Mouse (Mus musculus): Measurements from ENCODE around the gene Kcnk3.

Gene Kcnk3

DNA sequence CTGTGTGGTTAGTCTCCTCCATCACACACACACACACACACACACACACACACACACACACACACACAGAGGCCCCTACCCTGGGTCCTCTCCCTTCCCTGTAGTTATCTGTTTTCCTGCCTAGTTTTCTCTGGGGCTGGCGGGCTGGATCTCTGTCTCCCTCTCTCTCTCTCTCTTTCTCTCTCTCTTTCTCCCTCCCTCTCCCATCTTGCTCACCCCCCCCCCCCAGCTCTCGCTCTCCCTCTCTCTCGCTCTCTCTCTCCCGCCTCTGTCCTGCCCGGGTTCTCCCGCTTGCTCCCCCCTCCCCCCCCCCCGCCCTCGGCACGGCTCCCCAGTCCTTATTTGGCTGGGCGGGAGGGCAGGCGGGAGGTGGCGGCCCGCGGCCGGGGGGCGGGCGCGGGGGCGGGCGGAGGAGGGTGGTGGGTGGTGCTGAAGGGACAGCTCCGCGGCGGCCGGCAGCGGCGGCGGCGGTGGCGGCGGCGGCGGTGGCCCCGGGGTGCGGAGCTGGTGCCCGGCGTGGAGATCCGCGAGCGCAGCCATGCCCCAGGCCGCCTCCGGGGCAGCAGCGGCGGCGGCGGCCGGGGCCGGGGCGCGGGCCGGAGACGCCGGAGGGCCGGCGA, at the start of gene Kcnk3:
Kcnk3 (plus strand) TSS at position 490 of the 620 bp plus-strand sequence.
- Histone ChIP-seq H3K9me3 (ENCODE audit: low read length) (no peaks in the 10 kb centered on the region), H3K36me3 (ENCODE audit: insufficient read depth, low read length) (no peaks in the 10 kb centered on the region), H3K4me1 (replicated peaks; ENCODE audit: low read depth, low read length) (peaks cover 6% of the 10 kb centered on the region), H3K4me3 (replicated peaks; ENCODE audit: low read length) (peak within 1 kb of the TSS; percentile 80), H3K27me3 (ENCODE audit: insufficient read depth, low read length) (peaks cover 83% of the 10 kb centered on the region)
- TF ChIP-seq NANOG (IDR thresholded peaks at IDR 0.05; ENCODE audit: borderline replicate concordance, low read length) (no peak), POU5F1 (IDR thresholded peaks at IDR 0.05; ENCODE audit: borderline replicate concordance, low read length) (no peak), CTCF (conservative IDR thresholded peaks at IDR 0.05; ENCODE audit: low read length) (no peak)

DNA sequence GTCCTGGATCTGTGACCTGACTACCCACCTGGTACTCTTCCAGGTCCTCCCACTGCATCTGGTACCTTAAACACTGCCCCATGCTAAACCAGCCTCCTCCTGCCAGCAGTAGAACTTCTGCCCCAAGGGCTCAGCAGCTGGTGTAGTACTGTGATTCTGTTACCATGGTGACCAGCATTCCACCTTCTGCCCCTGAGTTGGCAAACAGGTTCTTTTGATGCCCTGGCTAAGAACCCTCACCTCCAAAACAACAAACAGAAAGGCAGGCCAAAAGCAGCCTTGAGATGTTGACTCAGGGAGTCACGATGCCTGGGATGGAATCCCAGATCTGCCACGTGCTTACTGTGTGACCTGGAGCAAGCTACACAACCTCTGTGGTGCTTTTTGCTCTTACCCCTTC, 42.3 kb upstream of the Kcnk3 start, which contains the start of gene Cib4:
Cib4 (minus strand) TSS at position 139 of the 400 bp plus-strand sequence.
- TF ChIP-seq NANOG (IDR thresholded peaks at IDR 0.05; ENCODE audit: borderline replicate concordance, low read length), result no peak
- no peak for TF ChIP-seq POU5F1 (IDR thresholded peaks at IDR 0.05; ENCODE audit: borderline replicate concordance, low read length)
- TF ChIP-seq CTCF (conservative IDR thresholded peaks at IDR 0.05; ENCODE audit: low read length), result no peak
- H3K9me3 ChIP-seq (ENCODE audit: low read length), result no peaks in the 10 kb centered on the region
- H3K4me3 ChIP-seq (replicated peaks; ENCODE audit: low read length), result no peak within 1 kb of the TSS
- peaks cover 19% of the 10 kb centered on the region; the same call in 1 of the 2 replicates for H3K27me3 ChIP-seq (ENCODE audit: insufficient read depth, low read length)
- no peaks in the 10 kb centered on the region for H3K36me3 ChIP-seq (ENCODE audit: insufficient read depth, low read length)
- H3K4me1 ChIP-seq (replicated peaks; ENCODE audit: low read depth, low read length), result no peaks in the 10 kb centered on the region

DNA sequence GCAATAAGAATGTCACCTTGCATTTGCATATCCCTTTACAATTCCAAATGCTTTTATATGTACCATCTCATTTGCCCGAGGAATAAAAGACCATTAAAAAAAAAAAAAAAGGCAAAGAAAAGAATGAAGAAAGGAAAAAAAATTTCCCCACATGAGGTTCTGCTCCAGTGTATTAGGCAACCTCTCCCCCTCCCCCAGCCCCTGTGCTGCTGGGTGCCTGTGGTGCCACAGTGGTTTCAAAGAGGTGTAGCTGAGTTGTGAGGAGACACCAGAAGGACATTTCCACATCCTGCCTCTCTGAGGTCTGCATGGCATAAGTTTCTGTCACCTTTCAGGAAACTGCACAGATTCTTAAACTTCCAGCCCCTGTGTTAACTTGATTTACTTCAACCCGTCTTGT, 39.3 kb upstream of the Kcnk3 start:
- Histone ChIP-seq H3K36me3 (ENCODE audit: insufficient read depth, low read length) (no peaks in the 10 kb centered on the region), H3K4me3 (replicated peaks; ENCODE audit: low read length) (no peak overlapping the region), H3K27me3 (ENCODE audit: insufficient read depth, low read length) (peaks cover 18% of the 10 kb centered on the region; the same call in 1 of the 2 replicates), H3K9me3 (ENCODE audit: low read length) (no peaks in the 10 kb centered on the region), H3K4me1 (replicated peaks; ENCODE audit: low read depth, low read length) (no peaks in the 10 kb centered on the region)
- TF ChIP-seq NANOG (IDR thresholded peaks at IDR 0.05; ENCODE audit: borderline replicate concordance, low read length), result no peak
- no peak for TF ChIP-seq POU5F1 (IDR thresholded peaks at IDR 0.05; ENCODE audit: borderline replicate concordance, low read length)
- no peak for TF ChIP-seq CTCF (conservative IDR thresholded peaks at IDR 0.05; ENCODE audit: low read length)

DNA sequence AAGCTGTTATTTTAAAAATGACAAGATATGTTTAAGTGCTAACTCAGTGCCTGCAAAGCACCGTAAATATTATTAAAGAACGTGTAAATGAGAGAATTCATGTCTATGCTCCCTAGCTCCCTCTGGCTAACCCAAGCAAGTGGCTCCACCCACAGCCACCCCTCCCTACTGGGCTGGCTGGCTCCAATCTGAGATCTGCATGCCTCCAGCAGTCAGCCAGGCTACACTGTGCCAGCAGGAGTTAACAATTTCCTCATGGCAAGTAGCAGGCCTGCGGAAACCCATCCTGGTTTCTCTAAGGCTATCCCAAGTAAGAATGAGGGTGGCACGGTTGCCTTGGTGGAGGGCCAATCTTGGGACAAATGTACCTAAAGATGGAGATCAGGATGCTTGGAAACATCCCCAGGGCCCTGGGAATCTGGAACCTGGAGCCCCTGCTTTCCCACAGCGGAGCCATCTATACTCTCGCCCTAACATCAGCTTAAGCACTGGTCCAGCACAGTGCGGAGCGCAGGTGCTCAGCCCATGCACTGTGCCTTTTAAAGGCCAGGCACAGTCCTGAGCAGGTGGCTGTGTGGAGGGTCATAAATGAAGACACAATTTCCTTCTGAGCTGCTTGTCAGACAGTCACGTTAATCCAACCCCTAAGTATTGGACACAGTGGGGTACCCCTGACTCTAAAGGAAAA, 37.5 kb upstream of the Kcnk3 start:
- H3K4me1 ChIP-seq (replicated peaks; ENCODE audit: low read depth, low read length), result no peaks in the 10 kb centered on the region
- H3K27me3 ChIP-seq (ENCODE audit: insufficient read depth, low read length), result peaks cover 12% of the 10 kb centered on the region
- TF ChIP-seq NANOG (IDR thresholded peaks at IDR 0.05; ENCODE audit: borderline replicate concordance, low read length) (no peak), CTCF (conservative IDR thresholded peaks at IDR 0.05; ENCODE audit: low read length) (no peak), POU5F1 (IDR thresholded peaks at IDR 0.05; ENCODE audit: borderline replicate concordance, low read length) (no peak)
- no peaks in the 10 kb centered on the region for H3K36me3 ChIP-seq (ENCODE audit: insufficient read depth, low read length)
- no peak overlapping the region for H3K4me3 ChIP-seq (replicated peaks; ENCODE audit: low read length)
- H3K9me3 ChIP-seq (ENCODE audit: low read length), result no peaks in the 10 kb centered on the region

DNA sequence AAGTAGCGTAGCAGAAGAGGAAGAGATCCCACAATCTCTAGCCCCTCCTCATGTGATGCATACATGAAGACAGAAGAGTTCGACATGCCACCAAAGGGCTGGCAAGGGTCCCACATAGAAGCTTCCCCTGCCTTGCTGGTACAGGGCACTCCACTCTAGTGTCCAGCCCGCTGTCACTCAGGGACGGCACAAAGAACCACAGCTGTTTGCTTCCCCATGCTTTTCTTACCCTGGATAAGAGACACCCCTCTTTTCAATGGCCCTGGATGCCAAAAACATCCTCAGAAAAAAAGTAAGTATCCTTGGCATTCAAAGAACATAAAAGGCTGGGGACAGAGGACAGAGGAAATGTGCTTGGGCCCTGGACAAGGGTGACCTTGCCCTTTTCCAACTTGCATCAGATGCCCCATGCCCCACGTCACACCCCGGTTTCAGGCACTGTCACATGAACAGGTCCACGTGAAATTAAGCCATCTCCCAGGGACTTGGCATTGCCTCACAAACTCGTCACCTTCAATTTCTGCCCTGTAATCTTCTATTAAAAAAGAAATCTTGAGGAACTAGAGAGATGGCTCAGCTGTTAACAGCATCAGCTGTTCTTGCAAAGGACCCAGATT, 36.8 kb upstream of the Kcnk3 start:
- Histone ChIP-seq H3K4me1 (replicated peaks; ENCODE audit: low read depth, low read length) (no peaks in the 10 kb centered on the region), H3K36me3 (ENCODE audit: insufficient read depth, low read length) (no peaks in the 10 kb centered on the region), H3K4me3 (replicated peaks; ENCODE audit: low read length) (no peak overlapping the region), H3K9me3 (ENCODE audit: low read length) (no peaks in the 10 kb centered on the region), H3K27me3 (ENCODE audit: insufficient read depth, low read length) (peaks cover 8% of the 10 kb centered on the region)
- no peak for TF ChIP-seq NANOG (IDR thresholded peaks at IDR 0.05; ENCODE audit: borderline replicate concordance, low read length)
- TF ChIP-seq CTCF (conservative IDR thresholded peaks at IDR 0.05; ENCODE audit: low read length), result no peak
- no peak for TF ChIP-seq POU5F1 (IDR thresholded peaks at IDR 0.05; ENCODE audit: borderline replicate concordance, low read length)

DNA sequence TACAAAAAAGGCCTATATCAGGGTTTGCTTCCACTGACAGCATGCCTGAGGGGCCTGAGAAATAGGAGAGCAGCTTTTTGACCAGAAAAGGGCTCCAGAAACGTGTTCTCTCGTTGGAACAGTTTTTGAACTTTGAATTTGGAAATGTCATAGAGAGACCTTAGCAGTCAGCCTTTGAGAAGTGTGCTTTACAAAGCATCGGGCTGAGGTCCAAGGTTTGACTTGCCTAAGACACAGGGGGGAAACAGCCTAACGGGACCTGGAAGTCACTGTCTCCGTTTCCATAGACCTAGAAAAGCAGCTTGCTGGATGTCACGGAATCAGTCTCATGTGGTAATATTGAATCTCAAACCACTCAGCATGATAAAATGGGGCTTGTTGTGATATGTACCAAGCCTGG, 36.0 kb upstream of the Kcnk3 start:
- TF ChIP-seq CTCF (conservative IDR thresholded peaks at IDR 0.05; ENCODE audit: low read length) (no peak), NANOG (IDR thresholded peaks at IDR 0.05; ENCODE audit: borderline replicate concordance, low read length) (no peak), POU5F1 (IDR thresholded peaks at IDR 0.05; ENCODE audit: borderline replicate concordance, low read length) (no peak)
- no peak overlapping the region for H3K4me3 ChIP-seq (replicated peaks; ENCODE audit: low read length)
- peaks cover 7% of the 10 kb centered on the region for H3K27me3 ChIP-seq (ENCODE audit: insufficient read depth, low read length)
- H3K4me1 ChIP-seq (replicated peaks; ENCODE audit: low read depth, low read length), result no peaks in the 10 kb centered on the region
- no peaks in the 10 kb centered on the region for H3K9me3 ChIP-seq (ENCODE audit: low read length)
- no peaks in the 10 kb centered on the region for H3K36me3 ChIP-seq (ENCODE audit: insufficient read depth, low read length)

DNA sequence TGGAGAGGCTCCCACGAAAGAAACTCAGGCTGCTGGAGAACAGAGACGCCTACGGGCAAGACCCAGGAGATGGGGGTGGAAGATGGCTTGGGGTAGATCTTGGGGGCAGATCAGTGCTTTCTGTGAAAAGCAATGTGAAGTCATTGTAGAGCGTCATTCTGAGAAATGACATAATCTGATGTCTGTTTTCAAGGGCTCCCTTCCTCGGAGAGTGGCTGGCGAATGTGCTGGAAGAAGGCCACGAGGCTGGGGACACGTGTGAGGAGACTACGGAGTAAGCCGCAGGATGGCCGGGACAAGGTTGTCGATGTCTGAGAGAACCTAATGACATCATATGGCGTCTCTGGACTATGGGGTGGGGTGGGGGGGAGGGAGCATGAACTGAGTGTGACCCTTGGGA, 34.0 kb upstream of the Kcnk3 start:
- Histone ChIP-seq H3K9me3 (ENCODE audit: low read length) (no peaks in the 10 kb centered on the region), H3K4me3 (replicated peaks; ENCODE audit: low read length) (no peak overlapping the region), H3K36me3 (ENCODE audit: insufficient read depth, low read length) (no peaks in the 10 kb centered on the region), H3K27me3 (ENCODE audit: insufficient read depth, low read length) (peaks cover 21% of the 10 kb centered on the region), H3K4me1 (replicated peaks; ENCODE audit: low read depth, low read length) (no peaks in the 10 kb centered on the region)
- TF ChIP-seq POU5F1 (IDR thresholded peaks at IDR 0.05; ENCODE audit: borderline replicate concordance, low read length) (no peak), NANOG (IDR thresholded peaks at IDR 0.05; ENCODE audit: borderline replicate concordance, low read length) (no peak), CTCF (conservative IDR thresholded peaks at IDR 0.05; ENCODE audit: low read length) (no peak)

DNA sequence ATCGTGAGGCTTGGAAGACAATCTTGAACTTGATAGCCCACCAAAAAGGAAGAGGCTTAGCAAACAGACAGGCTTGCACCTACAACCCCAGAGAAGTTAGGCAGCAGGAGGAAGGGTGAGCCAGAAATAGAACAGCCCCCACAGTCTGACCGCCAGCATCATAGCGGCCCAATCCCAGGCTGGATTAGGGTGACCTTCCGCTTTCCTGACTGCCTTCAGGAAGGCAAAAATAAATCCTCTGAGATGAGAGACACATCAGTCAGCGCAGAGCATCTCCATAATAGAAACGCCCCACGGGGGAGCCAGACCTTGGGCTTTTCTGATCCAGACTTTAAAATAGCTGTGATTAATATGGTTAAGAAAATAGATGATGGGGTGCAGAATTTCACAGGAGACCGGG, 33.0 kb upstream of the Kcnk3 start:
- H3K36me3 ChIP-seq (ENCODE audit: insufficient read depth, low read length), result no peaks in the 10 kb centered on the region
- no peaks in the 10 kb centered on the region for H3K9me3 ChIP-seq (ENCODE audit: low read length)
- H3K27me3 ChIP-seq (ENCODE audit: insufficient read depth, low read length), result peaks cover 32% of the 10 kb centered on the region
- no peak overlapping the region for H3K4me3 ChIP-seq (replicated peaks; ENCODE audit: low read length)
- TF ChIP-seq POU5F1 (IDR thresholded peaks at IDR 0.05; ENCODE audit: borderline replicate concordance, low read length) (no peak), NANOG (IDR thresholded peaks at IDR 0.05; ENCODE audit: borderline replicate concordance, low read length) (no peak), CTCF (conservative IDR thresholded peaks at IDR 0.05; ENCODE audit: low read length) (no peak)
- H3K4me1 ChIP-seq (replicated peaks; ENCODE audit: low read depth, low read length), result no peaks in the 10 kb centered on the region

All from E14TG2a.4 (cell line).